Mouse (Mus musculus) small intestine, adult 2 months (tissue): ENCODE measurements around the gene Shc4.

Experiments
- CTCF ChIP-seq: fragments of 200-500 bp; IDR thresholded peaks from 2 replicates; pipeline ENCODE4 v1.5.1; 2012; ENCODE audit warnings: low read depth, mild to moderate bottlenecking, control low read depth, inconsistent platforms, low read length, moderate library complexity, mixed read lengths; ENCODE audit not compliant: insufficient replicate concordance, insufficient read length; ENCODE audit errors: extremely low read depth
- POLR2A ChIP-seq: fragments of 200-500 bp; IDR thresholded peaks from 2 replicates; pipeline ENCODE4 v1.6.1; 2012; ENCODE audit warnings: low read depth, mild to moderate bottlenecking, control low read depth, inconsistent platforms, low read length, moderate library complexity

DNA sequence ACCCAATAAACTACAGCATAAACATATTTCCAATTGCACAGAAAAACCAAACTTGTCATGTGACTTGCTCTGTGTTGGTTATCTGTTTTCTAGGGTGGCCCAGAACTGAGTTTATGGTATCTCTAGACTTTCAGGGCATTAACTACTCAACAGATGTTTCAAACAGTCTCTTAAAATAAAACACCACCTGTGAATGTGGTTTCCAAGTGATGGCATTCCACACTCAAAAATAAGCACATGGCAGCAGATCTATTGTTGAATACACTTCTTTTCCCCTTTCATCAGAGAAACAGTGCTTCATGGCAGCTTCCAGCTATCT lies 12.0 kb upstream of the Shc4 start:
- TF ChIP-seq CTCF = no peak
- no peak for TF ChIP-seq POLR2A
